Mouse (Mus musculus) neutrophil, adult 5-6 weeks (primary cell): ENCODE results near the gene Krt28. TPM values are rescaled to one million over a fixed set of nuclear protein-coding genes. Genes with fewer than 3 reads are reported as not detected.
A peak's percentile ranks its signal among the peaks of the same experiment; 100 is the strongest.

Source experiments
- ATAC-seq: fragments of 151-379, 151-347 bp; 2 replicates; pipeline ENCODE4 v1.8.0; 2017; ENCODE audit warnings: mild to moderate bottlenecking, moderate TSS enrichment; ENCODE audit not compliant: insufficient number of reproducible peaks, poor library complexity, low FRiP score, severe bottlenecking; ENCODE audit errors: extremely low read depth
- total RNA-seq: library from RNA; stranded (forward); fragments of 200-1000 nt; gene quantifications from 2 replicates; pipeline ENCODE4 v1.2.3, GENCODE M21; 2017

The Krt28 gene
- total RNA-seq, 1 experiment from 2014 or later, result not detected

GRCm38 (mm10) chr11:99369853-99370451 lies 4.8 kb downstream of the Krt28 start:
- ATAC-seq, result peak; percentile 30; the same call in 1 of the 2 replicates

- no peak for ATAC-seq
Observed at GRCm38 (mm10) chr11:99369229-99369628, 5.5 kb downstream of the Krt28 start.

GRCm38 (mm10) chr11:99366791-99367190 lies 7.9 kb downstream of the Krt28 start:
- ATAC-seq, result no peak

- no peak for ATAC-seq
Observed at GRCm38 (mm10) chr11:99364412-99364811, 10.3 kb downstream of the Krt28 start.

DNA sequence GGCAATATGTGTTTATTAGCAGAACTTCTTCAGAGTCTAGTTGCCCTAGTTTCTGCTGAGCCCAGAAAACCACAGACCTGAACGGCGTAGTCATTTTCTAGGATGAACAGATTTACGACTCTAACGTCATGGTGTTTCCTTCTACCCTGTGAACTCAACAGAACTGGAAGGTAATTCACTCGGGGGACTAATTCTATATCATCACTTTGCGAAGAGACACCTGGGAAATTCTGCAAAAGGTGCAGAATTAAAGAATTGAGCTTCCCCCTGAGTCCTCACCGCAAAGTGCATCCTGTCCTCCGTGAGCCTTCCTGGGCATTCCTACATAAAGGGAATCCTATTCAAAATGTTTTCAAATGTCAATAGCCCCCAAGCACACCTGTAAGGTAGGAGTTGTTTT lies 13.3 kb downstream of the Krt28 start:
- ATAC-seq, result no peak

GRCm38 (mm10) chr11:99351004-99351403 lies 23.7 kb downstream of the Krt28 start, which contains the start of gene Krt27:
TSS of gene Krt27 (minus strand) at chr11:99351104.
- no peak for ATAC-seq

- no peak for ATAC-seq
Observed at GRCm38 (mm10) chr11:99339299-99339847, 35.3 kb downstream of the Krt28 start.

- ATAC-seq, result no peak
Observed at GRCm38 (mm10) chr11:99337866-99338265, 36.8 kb downstream of the Krt28 start, which contains the start of gene Krt26. TSS of gene Krt26 (minus strand) at chr11:99337966.

DNA sequence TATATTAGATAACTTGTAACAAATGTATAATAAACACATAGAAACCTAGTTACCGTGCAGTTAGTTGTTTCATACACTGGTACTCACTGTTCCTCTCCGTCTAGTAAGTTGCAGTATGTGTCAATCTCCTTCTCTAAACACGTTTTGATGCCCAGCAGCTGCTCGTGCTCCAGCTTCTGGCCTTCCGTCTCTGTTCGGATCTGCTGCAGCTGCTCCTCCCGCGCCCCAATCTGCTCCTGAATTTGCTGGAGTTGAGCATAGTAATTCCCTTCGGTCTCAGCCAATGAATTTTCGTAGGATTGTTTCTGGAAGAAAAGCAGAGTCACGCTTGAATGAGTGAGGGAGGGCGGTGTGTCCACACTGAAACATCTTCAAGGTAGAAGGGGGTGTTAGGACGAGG lies 41.3 kb downstream of the Krt28 start:
- ATAC-seq, result no peak

- ATAC-seq, result no peak
Observed at GRCm38 (mm10) chr11:99329655-99330054, 45.0 kb downstream of the Krt28 start.

- no peak for ATAC-seq
Observed at GRCm38 (mm10) chr11:99322851-99323250, 51.9 kb downstream of the Krt28 start, which contains the start of gene Krt25. TSS of gene Krt25 (minus strand) at chr11:99322951.

DNA sequence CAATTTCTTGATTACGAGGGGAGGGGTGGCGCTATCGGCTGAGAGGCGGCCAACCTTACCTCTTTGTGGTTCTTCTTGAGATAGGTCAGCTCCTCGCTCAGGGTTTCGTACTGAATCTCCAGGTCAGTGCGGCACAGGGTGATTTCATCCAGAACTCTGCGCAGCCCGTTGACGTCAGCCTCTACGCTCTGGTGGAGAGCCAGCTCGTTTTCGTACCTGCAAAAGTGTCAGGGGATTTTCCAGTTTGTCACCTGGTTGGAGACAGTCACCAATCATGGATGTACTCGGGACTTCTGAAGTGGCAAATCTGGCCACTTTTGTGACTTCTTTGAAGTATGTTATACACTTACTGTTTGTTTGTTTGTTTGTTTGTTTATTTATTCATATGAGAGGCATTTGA lies 53.6 kb downstream of the Krt28 start:
- no peak for ATAC-seq

GRCm38 (mm10) chr11:99319127-99319526 lies 55.6 kb downstream of the Krt28 start:
- no peak for ATAC-seq

DNA sequence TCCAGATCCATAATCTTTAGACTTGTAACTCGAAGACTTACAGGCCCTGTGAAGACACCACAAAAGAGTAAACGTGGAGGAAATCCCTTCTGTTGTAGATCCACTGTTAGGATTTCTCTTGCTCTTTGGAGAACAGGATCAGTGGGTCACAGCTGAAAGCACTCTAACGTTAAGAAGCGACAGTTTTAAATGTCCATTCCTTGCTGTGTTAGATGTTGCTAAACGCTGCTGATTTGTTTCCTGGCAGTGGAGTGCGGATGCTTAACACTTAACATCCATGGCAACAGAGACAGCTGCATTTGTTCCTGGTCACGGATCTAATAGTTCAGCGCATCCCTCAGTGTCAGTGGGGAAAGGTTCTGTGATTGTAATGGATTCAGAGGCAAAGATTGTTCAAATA lies 58.2 kb downstream of the Krt28 start:
- no peak for ATAC-seq

Other genes with a start within 250 kb of the Krt28 start
- 172 and 173 TPM in 2 replicates for gene Ccr7, start 219.8 kb downstream of the Krt28 start, total RNA-seq
- 225 and 242 TPM in 2 replicates for gene Smarce1, start 143.9 kb downstream of the Krt28 start, total RNA-seq
- 3.8 and 4.9 TPM in 2 replicates for gene Krt222, start 130.8 kb downstream of the Krt28 start, total RNA-seq
- gene Krt24, start 89.6 kb downstream of the Krt28 start, total RNA-seq, result not detected in 2 replicates
- not detected in 2 replicates for gene Krt25, start 52.0 kb downstream of the Krt28 start, total RNA-seq
- not detected in 2 replicates for gene Krt26, start 36.9 kb downstream of the Krt28 start, total RNA-seq
- gene Krt27, start 23.8 kb downstream of the Krt28 start, total RNA-seq, result not detected in 2 replicates
- gene Krt10, start 14.5 kb upstream of the Krt28 start, total RNA-seq, result 0.93 TPM in 1 of 2 replicates, not detected in the other
- gene Krt12, start 47.4 kb upstream of the Krt28 start, total RNA-seq, result 0.58 TPM in 1 of 2 replicates, not detected in the other
- not detected in 2 replicates for gene Krt20, start 63.2 kb upstream of the Krt28 start, total RNA-seq
- 1.5 and 2.9 TPM in 2 replicates for gene Krt23, start 118.2 kb upstream of the Krt28 start, total RNA-seq
- not detected in 2 replicates for gene Krt39, start 146.4 kb upstream of the Krt28 start, total RNA-seq
- gene Krt40, start 168.3 kb upstream of the Krt28 start, total RNA-seq, result not detected in 2 replicates
- gene Krtap3-3, start 176.0 kb upstream of the Krt28 start, total RNA-seq, result not detected in 2 replicates
- not detected in 2 replicates for gene Krtap3-2, start 181.9 kb upstream of the Krt28 start, total RNA-seq
- not detected in 2 replicates for gene Gm11939, start 184.6 kb upstream of the Krt28 start, total RNA-seq
- gene Krtap3-1, start 191.7 kb upstream of the Krt28 start, total RNA-seq, result not detected in 2 replicates
- not detected in 2 replicates for gene Krtap1-5, start 206.1 kb upstream of the Krt28 start, total RNA-seq
- not detected in 2 replicates for gene Krtap1-4, start 208.8 kb upstream of the Krt28 start, total RNA-seq
- not detected in 2 replicates for gene Krtap1-3, start 216.4 kb upstream of the Krt28 start, total RNA-seq
- not detected in 2 replicates for gene Krtap9-3, start 223.2 kb upstream of the Krt28 start, total RNA-seq
- not detected in 2 replicates for gene Gm11938, start 228.4 kb upstream of the Krt28 start, total RNA-seq
- not detected in 2 replicates for gene Gm11937, start 235.3 kb upstream of the Krt28 start, total RNA-seq
- not detected in 2 replicates for gene Krtap2-4, start 239.9 kb upstream of the Krt28 start, total RNA-seq
- gene Gm11562, start 245.5 kb upstream of the Krt28 start, total RNA-seq, result not detected in 2 replicates